Mouse (Mus musculus) CD8-positive naive resting alpha-beta T cell, adult 2 months (primary cell): ENCODE data around the gene Pds5b.
A peak's percentile ranks its signal among the peaks of the same experiment; 100 is the strongest.
"Not testable (repeated sequence)": the region's sequence is repeated elsewhere in the genome, so short reads cannot be mapped to it uniquely, and the experiment has no call there.

Source experiments
- DNase-seq, 2 experiments: peaks; one replicate each; pipeline ENCODE4 v3.0.0; 2022; ENCODE audit warnings: low read depth in 2 of 2, low spot score in 2 of 2

The Pds5b gene

GRCm38 (mm10) chr5:150702714-150703113 lies 29.2 kb downstream of the Pds5b start:
- DNase-seq = peak; percentile 38 to 55

GRCm38 (mm10) chr5:150706651-150707050 lies 33.1 kb downstream of the Pds5b start:
- DNase-seq = not testable (repeated sequence)

- DNase-seq = not testable (repeated sequence)
These were observed 33.6 kb downstream of the Pds5b start for GRCm38 (mm10) chr5:150707181-150707580.

GRCm38 (mm10) chr5:150711503-150711902 lies 38.0 kb downstream of the Pds5b start:
- DNase-seq = no peak

GRCm38 (mm10) chr5:150713431-150713830 lies 39.9 kb downstream of the Pds5b start:
- DNase-seq = no peak

GRCm38 (mm10) chr5:150717775-150718174 lies 44.2 kb downstream of the Pds5b start:
- DNase-seq = peak in 1 of 2 experiments; percentile 17

GRCm38 (mm10) chr5:150724641-150725040 lies 51.1 kb downstream of the Pds5b start:
- no peak for DNase-seq

- DNase-seq = not testable (repeated sequence)
These were observed 63.5 kb downstream of the Pds5b start for GRCm38 (mm10) chr5:150737028-150737427.

- DNase-seq = no peak
These were observed 65.8 kb downstream of the Pds5b start for GRCm38 (mm10) chr5:150739311-150739710.

GRCm38 (mm10) chr5:150740597-150740996 lies 67.1 kb downstream of the Pds5b start:
- DNase-seq = no peak

- DNase-seq = no peak
These were observed 83.1 kb downstream of the Pds5b start for GRCm38 (mm10) chr5:150756623-150757022.

- DNase-seq = no peak
These were observed 98.9 kb downstream of the Pds5b start for GRCm38 (mm10) chr5:150772403-150772802.

- DNase-seq = no peak
These were observed 99.5 kb downstream of the Pds5b start for GRCm38 (mm10) chr5:150773083-150773482.

- no peak for DNase-seq
These were observed 114.7 kb downstream of the Pds5b start for GRCm38 (mm10) chr5:150788261-150788660.

- no peak for DNase-seq
These were observed 115.5 kb downstream of the Pds5b start for GRCm38 (mm10) chr5:150789039-150789438.

- DNase-seq = no peak
These were observed 120.6 kb downstream of the Pds5b start for GRCm38 (mm10) chr5:150794181-150794580.

GRCm38 (mm10) chr5:150800056-150800455 lies 126.5 kb downstream of the Pds5b start:
- DNase-seq = no peak

- DNase-seq = no peak
These were observed 140.8 kb downstream of the Pds5b start for GRCm38 (mm10) chr5:150814111-150814990.

- DNase-seq = no peak
These were observed 141.9 kb downstream of the Pds5b start for GRCm38 (mm10) chr5:150815400-150815799.

- no peak for DNase-seq
These were observed 143.2 kb downstream of the Pds5b start for GRCm38 (mm10) chr5:150816775-150817174.

- DNase-seq = no peak
These were observed 144.5 kb downstream of the Pds5b start for GRCm38 (mm10) chr5:150818041-150818440.

- DNase-seq = no peak
These were observed 145.3 kb downstream of the Pds5b start for GRCm38 (mm10) chr5:150818886-150819285.

- DNase-seq = no peak
These were observed 146.0 kb downstream of the Pds5b start for GRCm38 (mm10) chr5:150819520-150819919.
